Mouse (Mus musculus) heart, embryonic 12.5 days (tissue): ENCODE measurements around the gene Mt4. TPM values are rescaled to one million over a fixed set of nuclear protein-coding genes. Genes with fewer than 3 reads are reported as not detected.
"Not testable (repeated sequence)": the region's sequence is repeated elsewhere in the genome, so short reads cannot be mapped to it uniquely, and the experiment has no call there.

ENCODE experiments used
- ATAC-seq: fragments of 200-750 bp; cut with Nextera tagmentation; 2 replicates; pipeline ENCODE4 v1.8.0; 2017; ENCODE audit warnings: moderate TSS enrichment, moderate library complexity; ENCODE audit not compliant: insufficient number of reproducible peaks, low FRiP score
- H3K27ac ChIP-seq: fragments of 300-500 bp; sonication (generic); 2 replicates; pipeline ENCODE4 v1.5.1; 2016; ENCODE audit warnings: mild to moderate bottlenecking, moderate library complexity; ENCODE audit not compliant: poor library complexity, severe bottlenecking
- H3K27me3 ChIP-seq: fragments of 300-500 bp; sonication (generic); replicated peaks from 2 replicates; pipeline ENCODE4 v1.6.1; 2016; ENCODE audit warnings: mild to moderate bottlenecking, moderate library complexity
- H3K36me3 ChIP-seq: fragments of 300-500 bp; sonication (generic); 2 replicates; pipeline ENCODE4 v1.6.1; 2016; ENCODE audit warnings: mild to moderate bottlenecking, moderate library complexity
- H3K4me1 ChIP-seq: fragments of 300-500 bp; sonication (generic); replicated peaks from 2 replicates; pipeline ENCODE4 v1.6.1; 2016; ENCODE audit warnings: mild to moderate bottlenecking
- H3K4me2 ChIP-seq: fragments of 300-500 bp; sonication (generic); 2 replicates; pipeline ENCODE4 v1.6.1; 2016; ENCODE audit warnings: mild to moderate bottlenecking, moderate library complexity
- H3K4me3 ChIP-seq: fragments of 300-500 bp; sonication (generic); 2 replicates; pipeline ENCODE4 v1.5.1; 2016; ENCODE audit warnings: mild to moderate bottlenecking
- H3K9ac ChIP-seq: fragments of 300-500 bp; sonication (generic); 2 replicates; pipeline ENCODE4 v1.6.1; 2016; ENCODE audit warnings: mild to moderate bottlenecking, moderate library complexity
- H3K9me3 ChIP-seq: fragments of 300-500 bp; sonication (generic); replicated peaks from 2 replicates; pipeline ENCODE4 v1.6.1; 2016; ENCODE audit warnings: mild to moderate bottlenecking, moderate library complexity
- WGBS: fragments of 180-500 bp; shearing (Covaris S2); methylation state at CpG from one replicate; pipeline ENCODE4 v1.1.7; 2016; 5-methylcytosine and 5-hydroxymethylcytosine counted together
- polyA plus RNA-seq: library from polyadenylated mRNA; unstranded; fragments of >200 nt; fragmentation: Nextera tagmentation; extraction: Ambion mirVana; gene quantifications from 2 replicates; pipeline ENCODE4 v1.2.1, GENCODE M21; 2016

Gene Mt4
- polyA plus RNA-seq, 1 experiment from 2014 or later: not detected

DNA sequence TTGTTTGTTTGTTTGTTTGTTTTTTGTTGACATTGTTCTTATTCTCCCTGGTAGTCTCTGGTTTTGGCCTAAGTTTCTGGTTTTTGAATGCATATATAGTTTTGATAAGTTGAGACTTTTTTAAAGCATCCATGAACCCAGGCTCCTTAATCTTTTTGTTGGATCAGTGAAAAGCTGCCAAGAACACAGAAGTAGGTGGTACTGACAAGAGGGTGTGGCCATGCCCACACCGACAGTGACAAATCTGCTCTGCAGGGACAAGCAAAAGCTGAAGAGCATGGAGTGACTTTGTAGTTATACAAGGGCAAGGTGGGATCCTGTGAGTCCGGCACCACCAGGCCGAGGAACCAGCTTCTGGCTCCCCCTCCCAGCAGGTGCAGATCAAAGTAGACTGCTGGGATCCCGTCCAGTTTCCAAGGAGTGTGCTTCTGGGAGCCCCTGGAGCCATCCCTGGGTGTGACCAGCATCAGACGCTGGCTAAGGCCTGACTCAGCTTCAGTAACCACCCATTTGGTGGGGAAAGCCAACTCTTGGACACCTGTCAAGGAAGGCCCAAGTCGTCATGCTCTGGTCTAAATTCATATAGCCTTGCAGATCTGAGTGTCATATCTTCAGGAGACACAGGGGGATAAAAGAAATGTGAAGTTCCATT, 26.3 kb upstream of the Mt4 start:
- no peak for ATAC-seq
- Histone ChIP-seq H3K4me3 (no peak overlapping the region), H3K4me1 (peaks cover 13% of the 10 kb centered on the region), H3K27ac (no peak overlapping the region), H3K36me3 (no peaks in the 10 kb centered on the region), H3K27me3 (no peaks in the 10 kb centered on the region), H3K9ac (no peak overlapping the region), H3K4me2 (no peak overlapping the region), H3K9me3 (no peaks in the 10 kb centered on the region)
- WGBS: 64% methylated on average over 6 of the region's 6 CpGs

GRCm38 (mm10) chr8:94113435-94113834, 23.6 kb upstream of the Mt4 start:
- H3K27me3 ChIP-seq: no peaks in the 10 kb centered on the region

GRCm38 (mm10) chr8:94113972-94114371, 23.0 kb upstream of the Mt4 start:
- Histone ChIP-seq H3K27me3 (no peaks in the 10 kb centered on the region), H3K4me3 (no peak overlapping the region), H3K27ac (no peak overlapping the region), H3K4me2 (no peak overlapping the region), H3K9ac (no peak overlapping the region), H3K4me1 (peaks cover 16% of the 10 kb centered on the region), H3K36me3 (no peaks in the 10 kb centered on the region), H3K9me3 (no peaks in the 10 kb centered on the region)
- ATAC-seq: no peak
- WGBS: 84% methylated on average over 2 of the region's 2 CpGs

More at GRCm38 (mm10) chr8:94113435-94113834, 23.6 kb upstream of the Mt4 start:
- ATAC-seq: no peak
- H3K9ac ChIP-seq: 0 out of 2 replicates have a peak overlapping the region, but pooled peaks have one; percentile 20
- no peak overlapping the region for H3K4me2 ChIP-seq
- H3K36me3 ChIP-seq: no peaks in the 10 kb centered on the region
- H3K27ac ChIP-seq: no peak overlapping the region
- H3K4me3 ChIP-seq: no peak overlapping the region
- peaks cover 13% of the 10 kb centered on the region for H3K4me1 ChIP-seq
- no peaks in the 10 kb centered on the region for H3K9me3 ChIP-seq
- 20% methylated on average over 1 of the region's 1 CpGs for WGBS

DNA sequence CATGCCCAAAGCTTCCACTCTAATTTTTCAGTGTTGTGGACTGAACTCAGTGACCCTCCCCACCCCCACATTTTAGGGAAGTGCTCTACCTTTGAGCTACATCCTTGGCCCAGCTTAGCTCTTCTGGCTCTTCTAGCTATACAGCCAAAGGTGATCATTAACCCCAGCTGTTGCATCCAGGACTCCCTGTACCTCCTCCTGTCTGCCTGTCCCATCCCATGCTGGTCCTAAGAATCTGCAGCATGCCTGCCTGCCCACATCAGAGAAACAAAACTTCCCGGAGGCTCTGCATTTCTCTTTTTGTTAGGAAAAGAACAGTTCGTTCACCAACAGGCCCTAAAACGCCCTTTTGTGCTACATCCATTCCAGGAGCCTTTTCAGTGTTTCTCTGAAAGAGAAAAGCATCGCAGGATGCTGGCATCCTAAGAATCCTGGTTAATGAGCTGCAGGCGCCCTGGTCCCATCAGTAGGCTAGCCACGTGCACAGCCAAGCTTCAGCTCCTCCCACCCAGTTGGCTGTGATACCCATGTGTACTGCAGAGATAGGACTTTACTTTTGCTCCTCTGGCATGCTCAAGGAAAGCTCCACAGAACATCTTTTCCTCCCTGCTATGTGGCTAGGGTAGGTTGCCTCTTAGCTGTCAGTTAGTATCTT, 18.1 kb upstream of the Mt4 start:
- no peaks in the 10 kb centered on the region for H3K27me3 ChIP-seq
- no peaks in the 10 kb centered on the region for H3K36me3 ChIP-seq
- H3K27ac ChIP-seq: no peak overlapping the region
- H3K9me3 ChIP-seq: no peaks in the 10 kb centered on the region
- no peak for ATAC-seq
- H3K9ac ChIP-seq: no peak overlapping the region
- H3K4me2 ChIP-seq: no peak overlapping the region
- WGBS: 13% methylated on average over 6 of the region's 6 CpGs
- peaks cover 5% of the 10 kb centered on the region; the same call in 1 of the 2 replicates for H3K4me1 ChIP-seq
- H3K4me3 ChIP-seq: no peak overlapping the region

- Histone ChIP-seq H3K4me1 (peaks cover 5% of the 10 kb centered on the region; the same call in 1 of the 2 replicates), H3K27ac (no peak overlapping the region), H3K9ac (no peak overlapping the region), H3K4me2 (no peak overlapping the region), H3K4me3 (no peak overlapping the region), H3K9me3 (no peaks in the 10 kb centered on the region), H3K27me3 (no peaks in the 10 kb centered on the region; the same call in 1 of the 2 replicates), H3K36me3 (no peaks in the 10 kb centered on the region)
- 75% methylated on average over 9 of the region's 9 CpGs for WGBS
- ATAC-seq: no peak
These were observed 15.4 kb upstream of the Mt4 start for GRCm38 (mm10) chr8:94121625-94122024.

- Histone ChIP-seq H3K4me1 (peaks cover 5% of the 10 kb centered on the region; the same call in 1 of the 2 replicates), H3K36me3 (no peaks in the 10 kb centered on the region), H3K4me3 (no peak overlapping the region), H3K27ac (no peak overlapping the region), H3K27me3 (no peaks in the 10 kb centered on the region; the same call in 1 of the 2 replicates), H3K4me2 (no peak overlapping the region), H3K9ac (no peak overlapping the region), H3K9me3 (no peaks in the 10 kb centered on the region)
- WGBS: 41% methylated on average over 8 of the region's 8 CpGs
- no peak for ATAC-seq
These were observed 14.1 kb upstream of the Mt4 start for GRCm38 (mm10) chr8:94122711-94123468.

DNA sequence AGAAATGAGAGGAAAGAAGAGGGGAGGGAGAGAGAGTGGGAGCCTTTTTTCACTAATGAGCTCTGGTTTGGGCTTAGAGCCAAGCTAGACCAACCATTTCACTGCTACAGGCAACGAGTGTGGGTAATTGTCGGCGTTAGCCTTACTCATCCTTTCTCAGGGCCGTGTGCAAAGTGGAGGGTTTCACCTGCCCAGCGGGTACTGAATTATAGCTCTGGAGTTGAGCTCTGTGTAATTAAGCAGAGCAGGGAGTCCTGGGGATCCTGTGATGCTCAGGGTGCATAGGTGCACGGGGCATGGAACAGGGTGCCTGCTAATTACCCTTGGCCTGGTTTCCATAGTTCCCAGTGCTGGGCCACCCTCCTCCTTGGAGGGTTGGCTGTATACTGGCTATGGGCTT, 9.3 kb upstream of the Mt4 start:
- WGBS: 79% methylated on average over 6 of the region's 6 CpGs
- H3K27ac ChIP-seq: no peak overlapping the region
- H3K36me3 ChIP-seq: no peaks in the 10 kb centered on the region
- no peaks in the 10 kb centered on the region for H3K4me1 ChIP-seq
- no peaks in the 10 kb centered on the region; the same call in 1 of the 2 replicates for H3K27me3 ChIP-seq
- no peaks in the 10 kb centered on the region for H3K9me3 ChIP-seq
- ATAC-seq: no peak
- no peak overlapping the region for H3K9ac ChIP-seq
- H3K4me2 ChIP-seq: no peak overlapping the region
- no peak overlapping the region for H3K4me3 ChIP-seq

DNA sequence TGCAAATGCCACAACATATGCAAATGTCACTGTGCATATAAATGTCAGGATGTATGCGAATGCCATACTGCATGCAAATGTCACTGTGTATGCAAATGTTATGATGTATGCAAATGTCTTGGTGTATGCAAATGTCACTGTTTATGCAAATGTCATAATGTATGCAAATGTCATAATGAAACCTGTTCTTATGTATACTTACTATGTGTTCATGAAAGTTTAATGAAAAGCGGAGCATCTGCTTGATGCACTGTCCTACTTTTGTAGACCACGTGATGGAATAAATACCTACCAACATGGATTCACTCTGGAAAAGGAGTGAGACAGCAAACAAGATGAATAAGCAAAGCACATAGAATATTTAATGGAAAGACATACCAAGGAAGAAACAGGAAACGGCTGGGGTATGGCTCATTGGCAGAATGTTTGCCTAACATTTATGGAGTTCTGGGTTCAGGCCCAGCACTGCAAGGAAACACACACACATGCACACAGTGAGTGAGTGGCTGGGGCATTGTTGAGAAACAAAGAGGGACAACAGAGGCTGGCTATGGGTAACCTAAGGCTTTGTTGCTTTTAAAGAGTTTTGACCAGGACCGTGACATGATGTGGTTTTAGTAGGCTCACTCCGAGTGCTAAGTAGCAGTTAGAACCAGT, 7.7 kb upstream of the Mt4 start:
- Histone ChIP-seq H3K27me3 (no peaks in the 10 kb centered on the region; the same call in 1 of the 2 replicates), H3K4me1 (no peaks in the 10 kb centered on the region), H3K27ac (no peak overlapping the region), H3K4me2 (no peak overlapping the region), H3K36me3 (no peaks in the 10 kb centered on the region), H3K4me3 (no peak overlapping the region), H3K9ac (no peak overlapping the region), H3K9me3 (no peaks in the 10 kb centered on the region; the same call in 1 of the 2 replicates)
- no peak for ATAC-seq
- 87% methylated on average over 6 of the region's 6 CpGs for WGBS

GRCm38 (mm10) chr8:94130126-94130525, 6.9 kb upstream of the Mt4 start:
- Histone ChIP-seq H3K27me3 (no peaks in the 10 kb centered on the region), H3K9me3 (no peaks in the 10 kb centered on the region; the same call in 1 of the 2 replicates), H3K36me3 (no peaks in the 10 kb centered on the region), H3K4me2 (no peak overlapping the region), H3K4me1 (no peaks in the 10 kb centered on the region), H3K9ac (no peak overlapping the region), H3K4me3 (no peak overlapping the region), H3K27ac (no peak overlapping the region)
- WGBS: 89% methylated on average over 4 of the region's 4 CpGs
- no peak for ATAC-seq

- WGBS: 76% methylated on average over 5 of the region's 5 CpGs
- Histone ChIP-seq H3K27ac (no peak overlapping the region), H3K9me3 (no peaks in the 10 kb centered on the region; the same call in 1 of the 2 replicates), H3K27me3 (no peaks in the 10 kb centered on the region), H3K4me3 (no peak overlapping the region), H3K4me1 (no peaks in the 10 kb centered on the region), H3K9ac (no peak overlapping the region), H3K36me3 (no peaks in the 10 kb centered on the region), H3K4me2 (no peak overlapping the region)
- no peak for ATAC-seq
These were observed 4.9 kb upstream of the Mt4 start for GRCm38 (mm10) chr8:94132096-94132495.

DNA sequence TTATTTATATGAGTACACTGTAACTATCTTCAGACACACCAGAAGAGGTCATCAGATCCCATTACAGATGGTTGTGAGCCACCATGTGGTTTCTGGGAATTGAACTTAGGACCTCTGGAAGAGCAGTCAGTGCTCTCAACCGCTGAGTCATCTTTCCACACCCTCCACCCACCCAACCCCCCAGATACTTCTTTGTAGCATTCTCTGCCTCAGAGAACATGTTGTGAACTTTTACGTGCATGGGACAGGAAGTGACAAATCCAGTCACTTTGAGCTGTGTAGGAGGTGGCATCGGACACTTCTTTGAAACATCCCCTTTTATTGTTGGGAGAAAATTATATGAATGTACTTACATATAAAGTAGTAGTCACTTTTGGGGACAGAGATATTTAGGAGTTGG, 2.4 kb upstream of the Mt4 start:
- not testable (repeated sequence) for H3K4me2 ChIP-seq, H3K4me1 ChIP-seq, ATAC-seq, H3K36me3 ChIP-seq, H3K4me3 ChIP-seq, H3K9me3 ChIP-seq, H3K9ac ChIP-seq, H3K27me3 ChIP-seq, H3K27ac ChIP-seq
- WGBS: 52% methylated on average over 3 of the region's 3 CpGs
